Mouse (Mus musculus): Measurements from ENCODE around the gene Wdr89. TPM values are rescaled to one million over a fixed set of nuclear protein-coding genes. Genes with fewer than 3 reads are reported as not detected.

The Wdr89 gene
- 6.9 TPM for polyA plus RNA-seq (2017; shearing (Covaris generic))

DNA sequence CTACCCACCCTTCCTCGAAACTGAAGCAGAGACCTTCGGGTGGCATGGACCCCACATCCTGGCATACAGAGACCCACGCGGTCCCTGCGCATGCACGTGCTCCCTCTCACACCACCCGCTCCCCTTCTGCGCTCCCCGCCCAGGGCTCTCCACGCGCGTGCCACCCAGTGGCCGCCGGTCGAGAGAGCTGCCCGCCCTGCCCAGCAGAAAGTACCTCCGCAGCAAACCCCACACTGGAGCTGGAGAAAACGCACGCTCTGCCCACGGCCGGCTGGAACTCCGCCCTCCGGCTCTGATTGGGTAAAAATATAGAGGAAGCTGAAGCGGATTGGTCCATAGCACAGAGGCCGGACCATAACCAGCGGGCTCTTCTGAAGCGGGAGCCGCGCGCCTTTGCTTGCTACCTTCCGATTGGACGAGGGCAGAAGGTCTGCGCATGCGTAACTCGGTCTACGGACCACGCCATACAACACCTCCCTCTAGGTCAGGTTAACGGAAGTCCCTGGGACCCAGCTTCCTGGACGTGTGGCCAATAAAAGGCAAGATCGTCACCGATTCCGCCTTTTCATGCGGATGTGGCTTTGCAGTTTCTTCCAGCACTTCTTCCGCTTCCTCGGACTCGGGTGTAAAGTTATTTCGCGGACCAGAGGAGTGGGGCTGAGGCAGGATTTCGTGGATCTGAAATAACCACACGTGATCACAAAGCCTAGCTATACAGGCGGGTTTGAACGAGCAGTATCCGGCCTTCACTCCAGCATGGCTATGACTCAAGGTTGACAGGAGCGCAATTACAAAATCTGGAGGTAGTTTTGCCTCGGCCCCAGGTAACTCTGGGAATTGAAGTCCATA lies at the start of gene Wdr89:
TSS of gene Wdr89 (minus strand) at position 280 of the 849 bp plus-strand sequence.

DNA sequence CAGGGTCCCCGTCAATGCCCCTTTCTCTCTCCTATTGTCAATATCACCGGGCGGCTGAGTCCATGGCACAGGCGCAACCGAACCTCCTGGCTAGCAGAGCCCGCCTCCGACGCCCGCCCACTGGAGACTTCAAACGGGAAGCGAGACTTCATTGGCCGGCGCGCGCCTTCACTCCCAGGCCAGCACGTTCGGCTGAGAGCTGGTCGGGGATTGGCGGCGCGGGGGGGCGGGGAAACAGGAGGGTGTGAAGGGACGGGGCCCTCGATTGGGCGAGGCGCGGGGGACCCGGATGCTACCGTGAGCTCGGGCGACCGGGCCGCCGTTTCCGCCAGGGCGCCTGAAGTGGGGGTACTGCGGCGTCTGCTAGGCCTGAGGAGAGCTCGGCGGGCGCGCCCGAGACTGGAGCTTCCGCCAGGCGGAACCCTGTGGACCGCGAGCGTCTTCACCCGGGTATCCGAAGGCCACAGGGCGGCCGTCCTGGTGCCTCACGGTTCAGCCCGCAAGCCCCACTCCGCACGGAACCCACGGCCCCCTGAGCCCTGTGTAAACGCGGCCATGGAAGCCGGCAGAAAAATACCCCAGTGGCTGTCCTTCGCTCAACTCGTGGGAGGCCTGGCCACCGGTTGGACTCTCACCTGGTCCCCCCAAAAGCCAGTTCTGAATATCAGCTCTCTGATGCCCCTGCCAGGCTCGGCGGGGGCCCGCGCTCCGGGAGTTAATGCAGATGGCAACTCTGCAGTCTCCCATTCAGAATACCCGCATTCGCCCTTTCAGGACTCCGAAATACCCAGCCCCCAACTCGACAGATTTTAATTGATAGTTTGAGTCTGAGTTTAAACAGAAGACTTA lies 73.0 kb downstream of the Wdr89 start, which contains the start of gene Ppp2r5e:
TSS of gene Ppp2r5e (minus strand) at position 92 of the 849 bp plus-strand sequence.

Other genes with a start within 250 kb of the Wdr89 start
- 42.5 TPM for gene Ppp2r5e, start 73.3 kb downstream of the Wdr89 start, polyA plus RNA-seq (2017; shearing (Covaris generic))
- gene Sgpp1, start 66.2 kb upstream of the Wdr89 start, polyA plus RNA-seq (2017; shearing (Covaris generic)): 60.1 TPM
- 25.2 TPM for gene Syne2, start 148.6 kb upstream of the Wdr89 start, polyA plus RNA-seq (2017; shearing (Covaris generic))

Measured in effector memory CD4-positive, alpha-beta T cell, adult 5 months (primary cell).